Mouse (Mus musculus) liver, embryonic 16.5 days (tissue): ENCODE measurements around the gene Olfr1180. TPM values are rescaled to one million over a fixed set of nuclear protein-coding genes. Genes with fewer than 3 reads are reported as not detected.
"Not testable (repeated sequence)": the region's sequence is repeated elsewhere in the genome, so short reads cannot be mapped to it uniquely, and the experiment has no call there.

Experiments used
- ATAC-seq: fragments of 200-750 bp; cut with Nextera tagmentation; 2 replicates; pipeline ENCODE4 v1.8.0; 2017; ENCODE audit warnings: low read depth, mild to moderate bottlenecking, moderate number of reproducible peaks, moderate library complexity
- H3K27ac ChIP-seq: fragments of 300-500 bp; sonication (generic); 2 replicates; pipeline ENCODE4 v1.5.1; 2014; ENCODE audit warnings: mild to moderate bottlenecking, low read length
- H3K27me3 ChIP-seq: fragments of 300-500 bp; sonication (generic); 2 replicates; pipeline ENCODE4 v1.6.1; 2014; ENCODE audit warnings: low read depth, low read length, mixed read lengths; ENCODE audit not compliant: control insufficient read depth, insufficient read depth
- H3K36me3 ChIP-seq: fragments of 300-500 bp; sonication (generic); 2 replicates; pipeline ENCODE4 v1.6.1; 2014; ENCODE audit warnings: mild to moderate bottlenecking; ENCODE audit not compliant: control insufficient read depth, insufficient read depth
- H3K4me1 ChIP-seq: fragments of 300-500 bp; sonication (generic); 2 replicates; pipeline ENCODE4 v1.6.1; 2014; ENCODE audit warnings: low read depth, low read length, mixed read lengths; ENCODE audit not compliant: control insufficient read depth
- H3K4me2 ChIP-seq: fragments of 300-500 bp; sonication (generic); 2 replicates; pipeline ENCODE4 v1.6.1; 2014; ENCODE audit warnings: low read depth, low read length, mixed read lengths
- H3K4me3 ChIP-seq: fragments of 300-500 bp; sonication (generic); 2 replicates; pipeline ENCODE4 v1.5.1; 2014; ENCODE audit warnings: low read depth, mild to moderate bottlenecking, low read length
- H3K9ac ChIP-seq: fragments of 300-500 bp; sonication (generic); 2 replicates; pipeline ENCODE4 v1.6.1; 2014; ENCODE audit warnings: low read depth, low read length
- H3K9me3 ChIP-seq: fragments of 300-500 bp; sonication (generic); replicated peaks from 2 replicates; pipeline ENCODE4 v1.6.1; 2016; ENCODE audit warnings: low read length; ENCODE audit not compliant: control insufficient read depth
- WGBS: fragments of 180-500 bp; shearing (Covaris S2); extraction: QIAGEN DNeasy Blood & Tissue Kit; methylation state at CpG from one replicate; pipeline ENCODE4 v1.1.7; 2014; ENCODE audit not compliant: insufficient replicate concordance; 5-methylcytosine and 5-hydroxymethylcytosine counted together
- polyA plus RNA-seq: library from polyadenylated mRNA; unstranded; fragments of >200 nt; fragmentation: Nextera tagmentation; extraction: Ambion mirVana; gene quantifications from 2 replicates; pipeline ENCODE4 v1.2.1, GENCODE M21; 2015

Gene Olfr1180
- not detected in 2 replicates for polyA plus RNA-seq

DNA sequence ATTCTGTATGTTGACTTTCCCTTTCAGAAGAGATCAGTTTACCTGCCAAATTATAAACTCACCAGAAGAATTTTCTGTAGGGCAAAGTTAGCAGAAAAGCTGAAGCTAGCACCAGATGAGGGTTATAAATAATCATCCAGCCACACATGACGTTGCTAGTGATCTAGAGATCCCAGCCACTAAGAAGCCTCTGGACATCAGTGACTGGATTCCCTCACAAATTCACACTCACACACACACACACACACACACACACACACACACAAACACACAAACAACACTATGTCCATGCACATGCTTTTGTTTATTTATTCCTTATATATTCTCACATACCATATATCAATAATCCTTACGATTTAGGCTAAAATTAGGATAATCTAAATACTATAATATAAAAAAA lies at the start of gene Olfr1180:
TSS of gene Olfr1180 (minus strand) at position 101 of the 400 bp plus-strand sequence.
- Histone ChIP-seq H3K4me1 (no peaks in the 10 kb centered on the region), H3K36me3 (no peaks in the 10 kb centered on the region), H3K27me3 (no peaks in the 10 kb centered on the region), H3K9ac (no peak within 1 kb of the TSS), H3K9me3 (no peaks in the 10 kb centered on the region), H3K27ac (no peak within 1 kb of the TSS), H3K4me2 (no peak within 1 kb of the TSS), H3K4me3 (no peak within 1 kb of the TSS)
- WGBS = 44% methylated on average over 2 of the region's 2 CpGs
- ATAC-seq = no peak

DNA sequence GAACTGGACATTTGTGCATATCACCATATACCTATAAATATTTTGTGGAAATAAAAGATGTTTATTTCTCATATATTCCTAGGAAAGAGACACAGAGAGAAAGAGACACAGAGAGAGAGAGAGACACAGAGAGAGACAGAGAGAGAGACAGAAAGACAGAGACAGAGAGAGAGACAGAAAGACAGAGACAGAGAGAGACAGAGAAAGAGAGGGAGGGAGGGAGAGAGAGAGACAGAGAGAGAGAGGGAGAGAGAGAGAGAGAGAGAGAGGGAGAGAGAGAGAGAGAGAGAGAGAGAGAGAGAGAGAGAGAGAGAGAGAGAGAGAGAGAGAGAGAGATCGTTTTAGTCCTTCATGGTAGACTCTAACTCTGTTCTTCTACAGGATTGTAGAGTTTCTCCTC lies 35.6 kb upstream of the Olfr1180 start, which contains the start of gene Olfr1183:
TSS of gene Olfr1183 (plus strand) at position 301 of the 400 bp plus-strand sequence.
- H3K9me3 ChIP-seq, ATAC-seq, H3K4me1 ChIP-seq, H3K27ac ChIP-seq, H3K4me2 ChIP-seq, H3K9ac ChIP-seq, H3K27me3 ChIP-seq, H3K36me3 ChIP-seq, H3K4me3 ChIP-seq: not testable (repeated sequence)
- 46% methylated on average over 1 of the region's 1 CpGs for WGBS

DNA sequence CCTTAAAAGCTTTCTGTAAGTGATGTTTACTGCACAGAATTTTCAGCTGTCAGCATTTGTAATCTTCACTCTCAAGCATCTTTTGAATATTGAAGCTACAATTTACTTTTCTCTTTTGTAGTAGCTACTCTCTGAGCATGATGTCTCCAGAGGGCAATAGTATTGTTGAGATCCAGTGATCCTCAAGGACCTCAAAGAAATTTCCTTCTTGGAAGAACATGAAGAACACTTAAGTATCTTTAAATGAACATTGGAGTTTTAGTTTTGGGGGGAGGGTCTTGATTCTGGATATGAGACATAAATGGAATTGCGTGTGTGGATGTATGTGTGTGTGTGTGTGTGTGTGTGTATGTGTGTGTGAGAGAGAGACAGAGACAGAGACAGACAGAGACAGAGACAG lies 30.1 kb upstream of the Olfr1180 start, which contains the start of gene Gm13757:
TSS of gene Gm13757 (minus strand) at position 101 of the 400 bp plus-strand sequence.
- Histone ChIP-seq H3K4me1 (no peaks in the 10 kb centered on the region), H3K36me3 (no peaks in the 10 kb centered on the region), H3K9ac (no peak within 1 kb of the TSS), H3K4me2 (no peak within 1 kb of the TSS), H3K27me3 (no peaks in the 10 kb centered on the region), H3K27ac (no peak within 1 kb of the TSS), H3K4me3 (no peak within 1 kb of the TSS), H3K9me3 (no peaks in the 10 kb centered on the region)
- 83% methylated on average over 1 of the region's 1 CpGs for WGBS
- no peak for ATAC-seq

DNA sequence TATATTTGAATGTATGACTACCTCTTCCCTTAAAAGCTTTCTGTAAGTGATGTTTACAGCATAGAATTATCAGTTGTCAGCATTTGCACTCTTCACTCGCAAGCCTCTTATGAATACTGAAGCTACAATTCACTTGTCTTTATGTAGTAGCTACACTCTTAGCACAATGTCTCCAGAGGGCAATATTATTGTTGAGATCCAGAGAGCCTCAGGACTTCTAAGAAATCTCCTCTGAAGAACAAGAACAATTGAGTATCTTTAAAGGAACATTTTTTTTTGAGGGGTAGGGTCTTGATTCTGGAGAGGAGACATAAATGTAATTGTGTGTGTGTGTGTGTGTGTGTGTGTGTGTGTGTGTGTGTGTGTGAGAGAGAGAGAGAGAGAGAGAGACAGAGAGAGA lies 7.1 kb upstream of the Olfr1180 start, which contains the start of gene Olfr1181:
TSS of gene Olfr1181 (minus strand) at position 101 of the 400 bp plus-strand sequence.
- 60% methylated on average over 1 of the region's 1 CpGs for WGBS
- ATAC-seq = no peak

DNA sequence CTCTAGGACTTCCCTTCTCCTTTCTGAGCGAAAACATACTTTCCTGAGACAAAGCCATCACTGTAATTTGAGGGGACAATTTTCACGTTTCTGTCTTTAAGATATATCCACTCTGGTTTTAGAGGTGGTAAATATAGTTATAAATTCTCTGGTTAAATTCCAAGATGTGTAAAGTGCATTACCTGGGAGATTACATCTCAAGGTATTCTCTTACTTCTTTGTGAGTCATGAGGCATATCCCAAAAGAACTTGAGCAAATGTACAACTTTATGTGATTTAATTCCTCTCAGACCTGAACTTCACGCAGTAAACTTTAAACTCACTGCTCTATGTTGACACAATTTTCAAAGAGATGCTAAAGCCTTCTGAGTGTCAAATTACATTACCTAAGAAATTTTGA lies 12.6 kb downstream of the Olfr1180 start, which contains the start of gene Olfr1179:
TSS of gene Olfr1179 (minus strand) at position 101 of the 400 bp plus-strand sequence.
- no peak within 1 kb of the TSS for H3K27ac ChIP-seq
- no peaks in the 10 kb centered on the region for H3K9me3 ChIP-seq
- H3K27me3 ChIP-seq = no peaks in the 10 kb centered on the region
- no peak within 1 kb of the TSS for H3K4me3 ChIP-seq
- H3K36me3 ChIP-seq = no peaks in the 10 kb centered on the region
- no peak within 1 kb of the TSS for H3K9ac ChIP-seq
- no peak for ATAC-seq
- 59% methylated on average over 3 of the region's 3 CpGs for WGBS
- no peak within 1 kb of the TSS for H3K4me2 ChIP-seq
- H3K4me1 ChIP-seq = no peaks in the 10 kb centered on the region

More for the DNA sequence above, 7.1 kb upstream of the Olfr1180 start, which contains the start of gene Olfr1181:
- H3K27me3 ChIP-seq = no peaks in the 10 kb centered on the region
- H3K9ac ChIP-seq = no peak within 1 kb of the TSS
- H3K4me1 ChIP-seq = no peaks in the 10 kb centered on the region
- no peak within 1 kb of the TSS for H3K4me2 ChIP-seq
- H3K4me3 ChIP-seq = no peak within 1 kb of the TSS
- H3K9me3 ChIP-seq = no peaks in the 10 kb centered on the region
- H3K27ac ChIP-seq = no peak within 1 kb of the TSS
- H3K36me3 ChIP-seq = no peaks in the 10 kb centered on the region

DNA sequence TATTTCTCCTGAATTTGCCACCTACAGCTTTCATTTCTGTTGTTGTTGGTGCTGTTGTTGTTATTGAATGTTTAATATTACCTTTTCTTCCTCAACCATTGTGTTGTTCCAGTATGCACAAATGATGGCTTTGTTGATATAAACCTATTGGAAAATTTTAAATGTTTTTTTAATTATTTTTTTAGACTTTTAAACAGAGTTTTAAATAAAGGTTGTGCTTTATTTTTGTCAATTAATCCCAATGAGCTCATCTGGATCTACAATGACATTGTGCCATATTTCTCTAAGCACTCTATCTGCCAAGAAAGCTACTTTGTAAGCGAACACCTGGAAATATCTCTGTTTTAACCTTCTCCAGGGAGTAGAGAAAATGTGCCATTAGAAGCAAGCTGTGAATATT lies 32.2 kb downstream of the Olfr1180 start, which contains the start of gene Olfr1178:
TSS of gene Olfr1178 (plus strand) at position 301 of the 400 bp plus-strand sequence.
- Histone ChIP-seq H3K27me3 (no peaks in the 10 kb centered on the region), H3K4me3 (no peak within 1 kb of the TSS), H3K9ac (no peak within 1 kb of the TSS), H3K27ac (no peak within 1 kb of the TSS), H3K9me3 (no peaks in the 10 kb centered on the region), H3K4me2 (no peak within 1 kb of the TSS), H3K4me1 (no peaks in the 10 kb centered on the region), H3K36me3 (no peaks in the 10 kb centered on the region)
- no peak for ATAC-seq
- 42% methylated on average over 1 of the region's 1 CpGs for WGBS

Other genes starting within 250 kb of the Olfr1180 start
- gene Olfr1168, start 237.3 kb downstream of the Olfr1180 start, polyA plus RNA-seq = not detected in 2 replicates
- gene Olfr1170, start 190.8 kb downstream of the Olfr1180 start, polyA plus RNA-seq = not detected in 2 replicates
- gene Olfr1173, start 139.3 kb downstream of the Olfr1180 start, polyA plus RNA-seq = not detected in 2 replicates
- not detected in 2 replicates for gene Olfr1174-ps, start 104.0 kb downstream of the Olfr1180 start, polyA plus RNA-seq
- not detected in 2 replicates for gene Olfr1175-ps, start 91.9 kb downstream of the Olfr1180 start, polyA plus RNA-seq
- not detected in 2 replicates for gene Olfr1176, start 82.4 kb downstream of the Olfr1180 start, polyA plus RNA-seq
- not detected in 2 replicates for gene Olfr1177-ps, start 72.7 kb downstream of the Olfr1180 start, polyA plus RNA-seq
- gene Olfr1178, start 32.1 kb downstream of the Olfr1180 start, polyA plus RNA-seq = not detected in 2 replicates
- not detected in 2 replicates for gene Olfr1179, start 12.7 kb downstream of the Olfr1180 start, polyA plus RNA-seq
- gene Olfr1181, start 7.0 kb upstream of the Olfr1180 start, polyA plus RNA-seq = not detected in 2 replicates
- gene Gm13757, start 30.0 kb upstream of the Olfr1180 start, polyA plus RNA-seq = not detected in 2 replicates
- not detected in 2 replicates for gene Olfr1183, start 35.7 kb upstream of the Olfr1180 start, polyA plus RNA-seq
- gene Olfr1184, start 64.4 kb upstream of the Olfr1180 start, polyA plus RNA-seq = not detected in 2 replicates
- gene Olfr1185-ps1, start 74.2 kb upstream of the Olfr1180 start, polyA plus RNA-seq = not detected in 2 replicates
- gene Olfr1186, start 99.4 kb upstream of the Olfr1180 start, polyA plus RNA-seq = not detected in 2 replicates
- gene Olfr1188, start 137.8 kb upstream of the Olfr1180 start, polyA plus RNA-seq = not detected in 2 replicates
- not detected in 2 replicates for gene Olfr1189, start 167.3 kb upstream of the Olfr1180 start, polyA plus RNA-seq
- gene Olfr1191-ps1, start 221.4 kb upstream of the Olfr1180 start, polyA plus RNA-seq = not detected in 2 replicates
- gene Olfr1192-ps1, start 229.4 kb upstream of the Olfr1180 start, polyA plus RNA-seq = not detected in 2 replicates